Comparison of ENCODE assay signal across 8 mouse cellular contexts in the genomic region with DNA sequence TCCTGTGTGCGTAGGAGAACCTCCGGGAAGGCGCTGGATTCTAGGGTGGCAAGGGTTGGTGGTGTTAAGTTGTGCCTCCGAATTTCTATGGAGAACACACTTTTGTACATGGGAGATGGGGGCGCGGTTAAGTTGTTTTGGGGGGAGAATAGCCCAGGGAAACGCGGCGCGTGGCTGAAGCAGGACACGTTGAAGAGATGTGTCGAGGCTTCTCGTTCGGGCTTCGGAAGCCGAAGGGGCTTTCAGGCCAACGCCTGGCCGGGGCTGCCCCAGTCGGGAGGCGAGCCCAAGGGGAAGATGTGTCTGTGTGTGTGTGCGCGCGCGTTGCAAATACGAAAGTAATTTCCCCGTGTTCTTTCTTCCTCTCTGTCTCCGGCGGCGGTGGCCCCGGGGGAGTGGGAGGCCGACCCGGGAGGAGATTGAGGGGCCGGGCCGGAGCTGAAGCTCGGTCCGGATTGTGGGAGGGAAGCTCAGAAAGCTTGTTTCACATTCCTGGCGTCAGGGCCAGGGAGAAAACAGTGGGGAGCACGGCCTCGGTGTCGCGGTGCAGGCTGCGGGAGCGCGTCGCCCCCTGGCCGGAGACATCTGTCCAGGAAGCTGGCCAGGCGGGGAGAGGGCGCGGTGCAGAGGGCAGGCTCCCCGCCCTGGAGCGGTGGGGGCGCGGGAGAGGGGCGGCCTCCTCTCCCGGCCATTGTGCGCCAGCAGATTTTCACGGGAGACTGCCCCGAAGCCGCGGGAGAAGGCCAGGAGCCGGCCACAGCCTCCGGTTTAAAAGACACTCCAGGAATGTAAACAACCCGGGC. TPM values are rescaled to one million over a fixed set of nuclear protein-coding genes. Genes with fewer than 3 reads are reported as not detected.
DNase-seq lines count a peak whose midpoint lies in the region; ATAC-seq lines count a peak whose summit lies in the region.

No protein-coding gene starts in this region.

- no peaks in the 10 kb centered on the region for H3K9me3 ChIP-seq in intestine, embryonic 16.5 days (ENCODE audit: control insufficient read depth, low read length)
- H3K9me3 ChIP-seq in neural tube, embryonic 13.5 days, result no peaks in the 10 kb centered on the region

- H3K36me3 ChIP-seq in intestine, embryonic 16.5 days (ENCODE audit: control insufficient read depth, insufficient read depth, low read length), result no peaks in the 10 kb centered on the region
- H3K36me3 ChIP-seq in neural tube, embryonic 13.5 days, result no peaks in the 10 kb centered on the region

- H3K4me2 ChIP-seq in intestine, embryonic 16.5 days (ENCODE audit: low read depth, low read length), result peak overlapping the region; percentile 84
- H3K4me2 ChIP-seq in neural tube, embryonic 13.5 days, result peak overlapping the region; percentile 99

- peak; percentile 51 to 65 for DNase-seq in layer of hippocampus, postnatal 10 days (ENCODE audit: low spot score in 2 of 2)
- DNase-seq in layer of hippocampus, adult 8-10 months (ENCODE audit: low spot score in 2 of 2), result no peak
- DNase-seq in cerebellum, adult 9-10 months, result peak; percentile 70
- DNase-seq in lung, adult 18-20 months, result peak; percentile 68 to 76
- DNase-seq in thymus, postnatal 14 days, result peak; percentile 75

- H3K4me1 ChIP-seq in intestine, embryonic 16.5 days (ENCODE audit: control insufficient read depth, insufficient read depth, low read length), result peaks cover 58% of the 10 kb centered on the region
- peaks cover 74% of the 10 kb centered on the region for H3K4me1 ChIP-seq in neural tube, embryonic 13.5 days (replicated peaks)

- peak overlapping the region; percentile 99 for H3K4me3 ChIP-seq in intestine, embryonic 16.5 days (ENCODE audit: low read length)
- H3K4me3 ChIP-seq in neural tube, embryonic 13.5 days, result peak overlapping the region; percentile 100

- ATAC-seq in granulocyte monocyte progenitor cell, adult 5-6 weeks (replicated peaks; ENCODE audit: poor library complexity, severe bottlenecking), result peak; percentile 15
- ATAC-seq in intestine, embryonic 16.5 days, result no peak
- ATAC-seq in neural tube, embryonic 13.5 days (ENCODE audit: low read depth), result no peak

- peak overlapping the region; percentile 98 for H3K9ac ChIP-seq in intestine, embryonic 16.5 days (ENCODE audit: low read depth, low read length)
- H3K9ac ChIP-seq in neural tube, embryonic 13.5 days, result peak overlapping the region; percentile 100

- WGBS in intestine, embryonic 16.5 days, result 0% methylated on average over 60 of the region's 63 CpGs
- WGBS in neural tube, embryonic 13.5 days, result under 1% methylated on average over 62 of the region's 63 CpGs

- no peaks in the 10 kb centered on the region for H3K27me3 ChIP-seq in intestine, embryonic 16.5 days (replicated peaks; ENCODE audit: control insufficient read depth, insufficient read depth, low read length)
- no peaks in the 10 kb centered on the region for H3K27me3 ChIP-seq in neural tube, embryonic 13.5 days

- peak overlapping the region; percentile 100 for H3K27ac ChIP-seq in intestine, embryonic 16.5 days (ENCODE audit: low read length)
- peak overlapping the region; percentile 100 for H3K27ac ChIP-seq in neural tube, embryonic 13.5 days (replicated peaks)

RNA-seq across cellular contexts. Expression of gene Zmiz1, which starts 1.2 kb away (rescaled TPM):
- 100 to 1,000 TPM; 115 to 128 TPM for total RNA-seq in layer of hippocampus, postnatal 10 days (2021)
- total RNA-seq in layer of hippocampus, adult 8-10 months (2022), result 100 to 1,000 TPM in 1 of 4 experiments, 10 to 100 TPM in 3; 77.0 to 102 (median 92.7) TPM
- 93.2 and 97.4 TPM in 2 replicates for total RNA-seq in granulocyte monocyte progenitor cell, adult 5-6 weeks (2014; fragmentation: Nextera tagmentation)
- total RNA-seq in granulocyte monocyte progenitor cell, adult 5-6 weeks (2017), result 6.9 and 8.9 TPM in 2 replicates
- 21.2 and 22.3 TPM in 2 replicates for polyA plus RNA-seq in intestine, embryonic 16.5 days (2015; fragmentation: Nextera tagmentation; extraction: Ambion mirVana)
- 57.2 and 66.2 TPM in 2 replicates for polyA plus RNA-seq in neural tube, embryonic 13.5 days (2015; fragmentation: Nextera tagmentation; extraction: Ambion mirVana)

Comparison
In these comparisons a context has a peak if more than half of its experiments do, and no peak if none do; other contexts are left out.
1. DNase-seq: peak in layer of hippocampus, postnatal 10 days (2 of 2), cerebellum, adult 9-10 months (single experiment), lung, adult 18-20 months (2 of 2) and thymus, postnatal 14 days (single experiment); none in layer of hippocampus, adult 8-10 months (0 of 2).